Mouse (Mus musculus) neutrophil, adult 65 days (primary cell): ENCODE data around the gene Qrsl1. TPM values are rescaled to one million over a fixed set of nuclear protein-coding genes. Genes with fewer than 3 reads are reported as not detected.

Source experiments
- total RNA-seq: library from RNA; stranded (reverse); gene quantifications from 2 replicates; pipeline ENCODE4 v1.2.4, GENCODE M21; 2023

The Qrsl1 gene
- total RNA-seq = 7.0 TPM in 2 replicates

GRCm38 (mm10) chr10:43901578-43902194, at the start of gene Qrsl1, which contains the start of gene Rtn4ip1:
Gene Qrsl1, minus strand, starts transcription at chr10:43901745.
Gene Rtn4ip1, plus strand, starts transcription at chr10:43901807.

Other genes starting within 250 kb of the Qrsl1 start
- gene Rtn4ip1, start 62 bp upstream of the Qrsl1 start, total RNA-seq = 3.6 and 4.8 TPM in 2 replicates
- 25.6 and 30.7 TPM in 2 replicates for gene Crybg1, start 247.1 kb upstream of the Qrsl1 start, total RNA-seq